Mouse (Mus musculus): ENCODE measurements around the gene Aldh1l1. TPM values are rescaled to one million over a fixed set of nuclear protein-coding genes. Genes with fewer than 3 reads are reported as not detected.

Gene Aldh1l1
- total and polyA plus RNA-seq, 3 experiments: 0.11 to 0.13 TPM; not detected in 1

GRCm38 (mm10) chr6:90575261-90575715 is 89.1 kb downstream of the Aldh1l1 start:
- Histone ChIP-seq H3K4me3 (replicated peaks in 1 of 3; ENCODE audit: low read depth in 2 of 3, low read length in 2 of 3, poor library complexity in 1 of 3) (no peak overlapping the region), H3K9me3 (replicated peaks; ENCODE audit: low read length) (no peaks in the 10 kb centered on the region), H3K27ac (ENCODE audit: insufficient read depth, low read depth) (no peak overlapping the region), H3K27me3 (replicated peaks) (peaks cover 54% of the 10 kb centered on the region), H3K79me2 (replicated peaks; ENCODE audit: control insufficient read depth, extremely low read depth, insufficient read depth, poor library complexity, severe bottlenecking) (no peaks in the 10 kb centered on the region), H3K36me3 (replicated peaks in 1 of 2; ENCODE audit: control insufficient read depth in 1 of 2, insufficient read depth in 1 of 2, low read length in 1 of 2) (no peaks in the 10 kb centered on the region), H3K4me1 (ENCODE audit: control insufficient read depth in 1 of 2, insufficient read depth in 2 of 2) (peaks cover 8 to 13% of the 10 kb centered on the region in 2 experiments), H3K9ac (ENCODE audit: insufficient read depth, low read depth) (no peak overlapping the region), H3K4me2 (ENCODE audit: insufficient read depth, low read depth, poor library complexity, severe bottlenecking) (no peak overlapping the region)
- no peak for TF ChIP-seq ZC3H11A (IDR thresholded peaks at IDR 0.05; ENCODE audit: low read depth, low read length)
- peak; percentile 77 for TF ChIP-seq CTCF (conservative IDR thresholded peaks at IDR 0.05 in 1 of 2, IDR thresholded peaks at IDR 0.05 in 1 of 2; ENCODE audit: low read depth in 2 of 2, low read length in 2 of 2)
- TF ChIP-seq MYC (IDR thresholded peaks at IDR 0.05; ENCODE audit: low read depth, low read length): 0 out of 2 replicates have a peak, but pooled peaks have one; percentile 28
- peak; percentile 56 for TF ChIP-seq RAD21 (IDR thresholded peaks at IDR 0.05; ENCODE audit: low read depth, low read length)
- peak; percentile 53 for TF ChIP-seq SMC3 (IDR thresholded peaks at IDR 0.05; ENCODE audit: low read depth, low read length)
- dilution Hi-C loops (cut with MboI; ENCODE audit: extremely low pct_ligation_motif_present, extremely low pct_unique_long_range_greater_than_20kb, low sequenced_read_pairs): no loop called here
- DNase-seq (ENCODE audit: extremely low read depth): peak; percentile 58
- in situ Hi-C loops (cut with MboI; ENCODE audit: low pct_ligation_motif_present, low pct_unique_long_range_greater_than_20kb, low sequenced_read_pairs): no loop called here

- no peaks in the 10 kb centered on the region for H3K36me3 ChIP-seq (replicated peaks in 1 of 2; ENCODE audit: control insufficient read depth in 1 of 2, insufficient read depth in 1 of 2, low read length in 1 of 2)
- H3K79me2 ChIP-seq (replicated peaks; ENCODE audit: control insufficient read depth, extremely low read depth, insufficient read depth, poor library complexity, severe bottlenecking): no peaks in the 10 kb centered on the region
- no peak overlapping the region for H3K27ac ChIP-seq (ENCODE audit: insufficient read depth, low read depth)
- peaks cover 53% of the 10 kb centered on the region for H3K27me3 ChIP-seq (replicated peaks)
- in situ Hi-C loops (cut with MboI; ENCODE audit: low pct_ligation_motif_present, low pct_unique_long_range_greater_than_20kb, low sequenced_read_pairs) (no loop called here), dilution Hi-C loops (cut with MboI; ENCODE audit: extremely low pct_ligation_motif_present, extremely low pct_unique_long_range_greater_than_20kb, low sequenced_read_pairs) (no loop called here)
- H3K9ac ChIP-seq (ENCODE audit: insufficient read depth, low read depth): no peak overlapping the region
- TF ChIP-seq EP300 (IDR thresholded peaks at IDR 0.05; ENCODE audit: low read length) (peak; percentile 65), TCF12 (IDR thresholded peaks at IDR 0.05; ENCODE audit: low read depth, low read length) (peak; percentile 67), IRF4 (IDR thresholded peaks at IDR 0.05; ENCODE audit: low read depth, low read length) (peak; percentile 33; the same call in 1 of the 2 replicates), BHLHE40 (IDR thresholded peaks at IDR 0.05; ENCODE audit: low read depth, low read length) (no peak)
- peaks cover 8 to 13% of the 10 kb centered on the region in 2 experiments for H3K4me1 ChIP-seq (ENCODE audit: control insufficient read depth in 1 of 2, insufficient read depth in 2 of 2)
- H3K4me2 ChIP-seq (ENCODE audit: insufficient read depth, low read depth, poor library complexity, severe bottlenecking): no peak overlapping the region
- H3K4me3 ChIP-seq (replicated peaks in 1 of 3; ENCODE audit: low read depth in 2 of 3, low read length in 2 of 3, poor library complexity in 1 of 3): no peak overlapping the region
- H3K9me3 ChIP-seq (replicated peaks; ENCODE audit: low read length): no peaks in the 10 kb centered on the region
- DNase-seq (ENCODE audit: extremely low read depth): peak; percentile 28
Measured at GRCm38 (mm10) chr6:90578174-90578573, 91.9 kb downstream of the Aldh1l1 start.

GRCm38 (mm10) chr6:90582331-90582730 is 96.1 kb downstream of the Aldh1l1 start:
- Histone ChIP-seq H3K9me3 (replicated peaks; ENCODE audit: low read length) (no peaks in the 10 kb centered on the region), H3K4me2 (ENCODE audit: insufficient read depth, low read depth, poor library complexity, severe bottlenecking) (no peak overlapping the region), H3K27ac (ENCODE audit: insufficient read depth, low read depth) (no peak overlapping the region), H3K4me1 (ENCODE audit: control insufficient read depth in 1 of 2, insufficient read depth in 2 of 2) (peaks cover 8 to 9% of the 10 kb centered on the region in 2 experiments; a peak in 3 of 4 replicates), H3K4me3 (replicated peaks in 1 of 3; ENCODE audit: low read depth in 2 of 3, low read length in 2 of 3, poor library complexity in 1 of 3) (no peak overlapping the region), H3K79me2 (replicated peaks; ENCODE audit: control insufficient read depth, extremely low read depth, insufficient read depth, poor library complexity, severe bottlenecking) (no peaks in the 10 kb centered on the region), H3K36me3 (replicated peaks in 1 of 2; ENCODE audit: control insufficient read depth in 1 of 2, insufficient read depth in 1 of 2, low read length in 1 of 2) (no peaks in the 10 kb centered on the region), H3K9ac (ENCODE audit: insufficient read depth, low read depth) (no peak overlapping the region), H3K27me3 (replicated peaks) (peaks cover 79% of the 10 kb centered on the region)
- in situ Hi-C loops (cut with MboI; ENCODE audit: low pct_ligation_motif_present, low pct_unique_long_range_greater_than_20kb, low sequenced_read_pairs): no loop called here
- dilution Hi-C loops (cut with MboI; ENCODE audit: extremely low pct_ligation_motif_present, extremely low pct_unique_long_range_greater_than_20kb, low sequenced_read_pairs): no loop called here
- no peak for DNase-seq (ENCODE audit: extremely low read depth)
- no peak for TF ChIP-seq SMC3 (IDR thresholded peaks at IDR 0.05; ENCODE audit: low read depth, low read length)
- no peak for TF ChIP-seq RAD21 (IDR thresholded peaks at IDR 0.05; ENCODE audit: low read depth, low read length)
- no peak for TF ChIP-seq NELFE (IDR thresholded peaks at IDR 0.05; ENCODE audit: low read depth, low read length)
- TF ChIP-seq MAFK (IDR thresholded peaks at IDR 0.05; ENCODE audit: insufficient replicate concordance, low read length): no peak
- no peak for TF ChIP-seq EP300 (IDR thresholded peaks at IDR 0.05; ENCODE audit: low read length)
- TF ChIP-seq ZNF384 (IDR thresholded peaks at IDR 0.05; ENCODE audit: low read depth, low read length): no peak
- no peak for TF ChIP-seq MEF2A (IDR thresholded peaks at IDR 0.05; ENCODE audit: borderline replicate concordance, low read depth, low read length)
- no peak for TF ChIP-seq BHLHE40 (IDR thresholded peaks at IDR 0.05; ENCODE audit: low read depth, low read length)

Data from CH12.LX (cell line).